Mouse (Mus musculus) myocyte (in vitro differentiated cells): ENCODE measurements around the gene Fcgr4.

Source experiments
- POLR2A ChIP-seq: IDR thresholded peaks from one replicate; pipeline ENCODE4 v1.6.1; 2011; ENCODE audit warnings: low read depth, mild to moderate bottlenecking, control low read depth, moderate library complexity; ENCODE audit not compliant: insufficient read length
- POLR2AphosphoS2 ChIP-seq: IDR thresholded peaks from one replicate; pipeline ENCODE4 v1.6.1; 2011; ENCODE audit warnings: low read depth, control low read depth; ENCODE audit not compliant: insufficient read length
- REST ChIP-seq: IDR thresholded peaks from one replicate; pipeline ENCODE4 v1.6.1; 2011; ENCODE audit warnings: mild to moderate bottlenecking, control low read depth, moderate library complexity; ENCODE audit not compliant: insufficient read depth, insufficient read length
- USF1 ChIP-seq: IDR thresholded peaks from one replicate; pipeline ENCODE4 v1.6.1; 2011; ENCODE audit warnings: low read depth, mild to moderate bottlenecking, control low read depth, moderate library complexity

- no peak for TF ChIP-seq USF1
- no peak for TF ChIP-seq REST
- TF ChIP-seq POLR2AphosphoS2 = no peak
- TF ChIP-seq POLR2A = no peak
These were observed 26.2 kb upstream of the Fcgr4 start for GRCm38 (mm10) chr1:170992550-170992949.
